Mouse (Mus musculus): Measurements from ENCODE around the gene 2200002J24Rik.
"Not testable (repeated sequence)": the region's sequence is repeated elsewhere in the genome, so short reads cannot be mapped to it uniquely, and the experiment has no call there.

Gene 2200002J24Rik

DNA sequence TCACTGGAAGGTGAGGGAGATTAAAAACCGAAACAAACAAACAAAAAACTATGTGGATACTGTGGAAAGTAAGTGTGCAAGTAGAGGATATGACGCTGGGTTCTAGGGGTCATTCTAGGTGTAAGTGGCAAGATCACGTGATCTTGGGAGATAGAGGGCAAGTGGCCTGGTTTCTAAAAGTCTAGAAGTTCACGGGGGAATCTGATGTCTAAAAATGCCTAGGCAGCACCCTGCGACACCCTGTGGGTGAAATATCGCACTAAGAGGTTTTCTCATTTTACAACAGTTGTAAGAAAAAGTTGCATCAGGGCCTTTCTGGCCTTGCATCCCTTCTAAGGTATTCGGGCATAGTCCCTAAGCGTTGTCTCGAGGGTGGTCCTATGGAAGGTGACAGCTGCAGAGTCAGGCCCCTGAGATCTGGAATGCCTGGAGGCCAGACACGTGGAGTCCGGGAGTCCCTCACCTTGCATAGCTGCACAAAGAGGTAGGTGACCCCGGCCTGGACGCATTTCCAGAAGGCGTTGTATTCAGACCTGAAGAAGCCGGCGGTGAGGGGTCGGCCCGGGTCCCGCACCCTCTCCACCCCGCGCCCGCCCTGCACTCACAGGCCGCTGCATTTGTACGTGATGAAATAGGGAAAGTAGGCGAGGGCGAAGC is 30.1 kb downstream of the 2200002J24Rik start:
- DNase-seq (ENCODE audit: low spot score in 2 of 2), result no peak

DNA sequence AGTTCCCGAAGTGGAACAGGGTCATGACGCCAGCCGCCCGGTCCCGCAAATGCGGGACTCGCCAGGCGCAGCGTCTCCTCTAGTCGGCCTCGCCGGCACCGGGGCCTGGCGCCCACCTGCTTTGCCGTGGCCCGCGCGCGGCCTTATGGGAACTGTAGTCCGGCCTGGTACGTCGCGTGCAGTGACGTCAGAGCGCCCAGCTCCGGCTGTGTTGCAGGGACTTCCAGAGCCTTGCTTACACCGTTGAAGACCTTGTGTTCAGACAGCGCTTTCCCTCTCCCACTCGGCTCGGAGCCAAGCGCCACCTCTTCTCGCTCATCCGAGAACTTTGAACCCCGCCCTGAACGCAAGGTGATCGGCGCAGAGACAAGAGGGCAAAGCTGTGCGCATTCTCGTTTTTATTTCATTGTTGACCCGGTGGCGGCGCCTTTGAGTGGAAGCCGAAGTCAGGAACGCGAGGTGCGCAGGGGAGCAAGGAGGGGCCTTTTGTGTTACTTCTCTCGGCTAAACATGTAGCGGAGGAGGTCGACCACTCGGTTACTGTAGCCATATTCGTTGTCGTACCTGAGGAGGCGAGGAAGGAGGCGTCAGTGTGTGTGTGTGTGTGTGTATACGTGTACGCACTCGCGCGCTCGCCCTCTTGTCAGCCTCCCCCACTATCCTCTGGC is 30.8 kb downstream of the 2200002J24Rik start, which contains the start of gene Tmem147:
Gene Tmem147, minus strand, starts transcription at position 145 of the 668 bp plus-strand sequence.
- DNase-seq (ENCODE audit: low spot score in 2 of 2), result peak; percentile 86 to 96

DNA sequence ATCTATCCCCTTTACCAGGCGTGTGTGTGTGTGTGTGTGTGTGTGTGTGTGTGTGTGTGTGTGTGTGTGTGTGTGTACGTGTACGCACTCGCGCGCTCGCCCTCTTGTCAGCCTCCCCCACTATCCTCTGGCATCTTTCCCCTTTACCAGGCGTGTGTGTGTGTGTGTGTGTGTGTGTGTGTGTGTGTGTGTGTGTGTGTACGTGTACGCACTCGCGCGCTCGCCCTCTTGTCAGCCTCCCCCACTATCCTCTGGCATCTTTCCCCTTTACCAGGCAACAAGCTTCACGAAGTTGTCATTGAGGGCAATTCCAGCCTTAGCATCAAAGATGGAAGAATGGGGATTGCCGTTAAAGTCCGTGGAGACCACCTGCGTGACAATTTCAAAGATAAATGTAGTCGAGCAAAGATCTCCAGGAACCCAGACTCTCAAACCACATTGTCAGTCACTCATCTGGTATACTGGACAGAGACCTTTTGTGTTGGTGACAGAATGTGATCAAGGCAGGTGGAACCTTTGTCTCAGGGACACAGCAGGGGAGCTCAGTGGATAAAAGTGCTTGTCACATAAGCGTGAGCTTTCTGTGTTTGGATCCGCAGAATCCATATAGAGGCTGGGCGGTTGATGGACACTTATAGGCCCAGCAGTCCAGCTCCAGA is 31.5 kb downstream of the 2200002J24Rik start:
- DNase-seq (ENCODE audit: low spot score in 2 of 2), result peak in 1 of 2 experiments; percentile 26

DNA sequence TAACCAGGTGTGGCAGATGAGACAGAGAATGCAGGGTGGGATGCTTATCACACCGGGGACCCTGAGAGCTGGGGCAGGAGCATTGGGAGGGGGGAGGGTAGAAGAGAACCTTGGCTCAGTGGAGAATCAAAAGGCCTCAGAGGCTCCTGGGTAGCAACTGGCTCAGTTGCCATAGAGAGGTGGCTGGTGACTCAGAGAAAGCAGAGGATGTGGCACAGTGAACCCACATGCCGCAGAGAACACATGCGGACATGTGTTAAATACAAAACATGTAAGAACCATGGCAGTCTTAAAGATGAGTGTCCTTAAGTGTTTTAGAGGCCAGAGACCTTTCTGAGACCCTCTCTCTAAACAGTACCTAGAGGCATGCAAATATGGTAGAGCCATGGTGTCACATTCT is 37.5 kb downstream of the 2200002J24Rik start:
- no peak for DNase-seq (ENCODE audit: low spot score in 2 of 2)

DNA sequence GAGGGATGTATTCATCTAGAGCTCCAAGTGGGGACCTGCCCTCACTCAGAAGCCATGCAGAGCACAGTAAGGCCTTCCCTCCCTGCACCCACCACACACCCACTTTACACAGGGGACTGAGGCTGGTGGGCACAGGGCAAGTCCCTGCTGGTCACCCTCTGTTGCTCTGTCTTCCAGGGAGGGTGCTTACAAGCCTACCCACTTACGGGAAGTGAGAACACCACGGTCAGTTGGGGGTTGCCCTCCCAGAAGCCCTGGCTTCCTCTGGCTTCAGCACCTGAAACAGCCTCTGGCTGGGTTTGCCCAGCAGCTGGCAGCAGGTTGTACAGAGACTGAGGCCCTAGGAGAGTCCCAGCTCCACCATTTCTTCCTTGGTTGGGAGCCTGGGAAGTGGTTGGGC is 43.8 kb downstream of the 2200002J24Rik start:
- DNase-seq (ENCODE audit: low spot score in 2 of 2), result not testable (repeated sequence)

DNA sequence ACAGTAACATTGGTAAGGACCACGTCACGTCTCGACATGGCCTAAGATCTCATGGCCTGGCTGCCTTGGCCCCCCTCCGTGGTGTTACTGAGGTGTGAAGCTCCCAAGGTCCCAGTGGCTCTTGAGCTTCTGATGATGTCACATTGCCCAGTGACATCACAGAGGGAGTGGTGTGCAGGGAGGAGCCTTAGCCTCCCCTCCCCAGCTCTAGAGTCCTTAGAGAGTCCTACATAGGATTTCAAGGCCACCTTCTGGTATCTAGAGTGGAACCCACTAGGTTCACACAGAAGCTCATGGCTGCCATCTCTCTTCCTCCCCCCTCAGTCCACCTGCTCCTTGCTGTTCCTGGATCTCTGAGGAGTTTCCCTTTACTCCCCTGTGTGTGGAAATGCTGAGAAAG is 44.9 kb downstream of the 2200002J24Rik start, which contains the start of gene Gapdhs:
Gene Gapdhs, minus strand, starts transcription at position 65 of the 400 bp plus-strand sequence.
- DNase-seq (ENCODE audit: low spot score in 2 of 2), result not testable (repeated sequence)

DNA sequence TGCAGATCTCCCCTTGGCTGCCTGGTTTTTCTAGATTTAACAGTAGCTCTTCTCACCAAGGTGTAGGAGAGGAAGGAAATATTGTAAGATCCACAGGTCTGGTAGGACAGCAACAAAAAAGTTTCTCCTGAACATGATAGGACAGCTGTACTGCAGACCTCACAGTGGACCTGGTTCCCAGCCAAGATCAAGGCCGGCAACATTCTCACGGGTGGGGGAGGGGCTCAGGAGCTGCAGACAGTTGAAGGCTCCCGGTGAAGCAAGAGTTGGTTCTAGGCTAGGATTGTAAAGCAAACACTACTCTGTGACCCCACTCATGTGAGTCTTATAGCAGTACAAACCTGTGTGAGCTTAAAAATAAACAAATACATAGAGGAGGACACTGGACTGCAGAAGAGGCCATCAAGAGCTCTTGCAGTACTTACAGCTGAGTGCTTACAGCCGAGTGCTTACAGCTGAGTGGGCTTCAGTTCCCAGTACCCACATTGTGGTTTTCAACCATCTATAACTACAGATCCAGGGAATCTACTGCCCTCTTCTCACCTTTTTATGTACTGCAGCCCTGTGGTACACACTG is 45.4 kb downstream of the 2200002J24Rik start:
- peak in 1 of 2 experiments; percentile 16 for DNase-seq (ENCODE audit: low spot score in 2 of 2)

DNA sequence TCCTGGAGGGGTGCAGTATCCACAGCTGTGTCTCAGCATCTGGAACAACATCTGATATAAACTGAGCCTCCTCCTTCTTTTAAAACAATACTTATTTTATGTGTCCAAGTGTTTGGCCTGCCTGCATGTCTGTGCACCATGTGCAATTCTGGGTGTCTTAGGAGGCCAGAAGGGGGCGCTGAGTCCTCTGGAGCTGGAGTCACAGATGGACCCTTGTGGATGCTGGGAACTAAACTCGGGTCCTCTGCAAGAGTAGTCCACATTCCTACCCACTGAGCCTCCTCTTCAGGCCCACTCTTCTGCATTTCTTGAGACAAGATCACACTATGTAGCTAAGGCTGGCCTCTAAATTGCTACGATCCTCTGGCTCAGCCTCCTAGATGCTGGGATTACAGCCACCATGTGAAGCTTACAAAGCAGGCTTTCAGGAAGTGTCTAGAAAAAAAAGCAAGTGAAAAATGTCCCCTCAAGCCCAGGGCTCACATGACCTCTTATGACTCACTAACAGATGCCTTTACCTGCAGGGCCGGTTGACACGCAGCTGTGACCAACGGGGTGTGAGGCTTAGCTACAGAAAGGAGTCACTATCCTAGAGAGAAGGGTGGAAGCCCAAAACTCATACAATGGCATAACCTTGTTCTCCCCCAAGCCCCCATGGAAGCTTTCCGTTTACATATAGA is 48.9 kb downstream of the 2200002J24Rik start:
- no peak for DNase-seq (ENCODE audit: low spot score in 2 of 2)

All from cerebellum, postnatal 4 days (tissue).